Mouse (Mus musculus): Measurements from ENCODE around the gene Adrb1. TPM values are rescaled to one million over a fixed set of nuclear protein-coding genes. Genes with fewer than 3 reads are reported as not detected.

Gene Adrb1
- 0.24 and 0.33 TPM in 2 replicates for polyA plus RNA-seq (2014; fragmentation: Nextera tagmentation; extraction: Ambion mirVana)

DNA sequence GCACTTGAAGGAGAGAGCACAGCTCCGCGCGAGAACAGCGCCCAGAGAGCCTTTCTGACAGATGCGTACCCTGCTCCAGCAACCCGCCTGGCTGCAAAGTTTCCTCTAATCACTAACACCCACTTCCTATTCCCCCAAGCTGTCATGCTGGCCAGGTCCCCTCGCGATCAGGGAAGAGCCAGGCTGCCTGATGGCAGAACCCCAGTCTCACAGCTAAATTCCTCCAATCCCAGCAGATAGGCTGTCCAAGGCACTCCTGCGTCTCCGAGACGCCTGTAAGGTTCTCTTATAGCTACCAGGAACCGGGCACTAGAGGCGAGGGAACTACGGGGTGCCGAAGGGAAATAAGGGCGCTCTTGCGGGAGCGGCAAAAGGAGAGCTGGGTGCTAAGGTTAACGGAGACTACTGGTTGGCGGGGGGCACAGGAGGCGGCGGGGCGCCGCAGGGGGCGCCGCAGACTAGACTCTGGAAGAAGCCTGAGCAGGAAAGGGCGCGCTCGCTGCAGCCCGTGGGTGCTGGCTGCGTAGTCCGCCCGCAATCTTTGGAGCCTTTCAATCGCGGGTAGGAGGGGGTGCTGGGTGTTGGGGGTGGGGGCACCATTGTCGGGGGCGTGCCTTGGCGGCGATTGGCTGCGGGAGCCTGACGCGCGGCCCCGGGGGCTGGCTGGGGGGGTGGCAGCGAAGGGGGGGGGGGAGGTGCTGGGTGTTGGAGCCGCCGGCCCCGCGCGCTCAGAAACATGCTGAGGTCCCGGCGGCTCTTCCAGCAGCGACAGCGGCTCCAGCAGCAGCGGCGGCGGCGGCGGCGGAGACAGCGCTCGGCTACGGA is at the start of gene Adrb1:
Adrb1 (plus strand) TSS at position 813 of the 825 bp plus-strand sequence.
- DNase-seq (ENCODE audit: low spot score) (peak; percentile 65), ATAC-seq (ENCODE audit: insufficient number of reproducible peaks, low FRiP score, low TSS enrichment, low read depth) (0 out of 2 replicates have a peak, but pooled peaks have one; percentile 20)
- no peak within 1 kb of the TSS for H3K27ac ChIP-seq (replicated peaks; ENCODE audit: low read depth, low read length)
- H3K27me3 ChIP-seq (ENCODE audit: control insufficient read depth, insufficient read depth, low read length) = peaks cover 70% of the 10 kb centered on the region
- WGBS = under 1% methylated on average over 49 of the region's 63 CpGs
- H3K4me1 ChIP-seq (ENCODE audit: control insufficient read depth, insufficient read depth, low read length) = 0 out of 2 replicates have a peak, but pooled peaks cover 13% of the 10 kb centered on the region
- H3K9me3 ChIP-seq (ENCODE audit: control insufficient read depth, low read length) = no peaks in the 10 kb centered on the region
- no peaks in the 10 kb centered on the region for H3K36me3 ChIP-seq (ENCODE audit: control insufficient read depth, insufficient read depth, low read length)
- peak within 1 kb of the TSS; percentile 67 for H3K4me2 ChIP-seq (ENCODE audit: low read depth, severe bottlenecking)
- peak within 1 kb of the TSS; percentile 12; the same call in 1 of the 2 replicates for H3K9ac ChIP-seq (ENCODE audit: low read length)
- H3K4me3 ChIP-seq (ENCODE audit: low read depth, low read length) = peak within 1 kb of the TSS; percentile 36

DNA sequence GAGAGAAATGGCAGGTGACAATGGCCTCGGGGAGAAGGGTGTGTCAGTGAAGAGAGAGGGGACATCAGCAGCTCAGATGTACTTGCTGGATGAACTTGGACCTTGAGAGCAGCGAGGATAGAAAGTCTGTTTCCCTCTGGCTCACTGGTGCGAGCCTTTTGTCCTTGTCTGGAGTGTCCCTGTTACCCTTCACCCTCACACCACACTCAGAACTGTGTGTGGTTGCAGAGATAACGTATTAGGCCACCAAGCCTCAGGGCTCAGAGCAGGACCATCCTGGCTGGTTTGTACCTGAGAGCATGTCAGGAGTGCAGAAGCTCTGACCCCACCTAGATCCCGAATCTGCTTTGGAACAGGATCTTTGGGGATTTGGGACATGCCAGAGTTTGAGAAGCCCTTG is 46.3 kb upstream of the Adrb1 start:
- WGBS = 88% methylated on average over 5 of the region's 5 CpGs
- Histone ChIP-seq H3K4me2 (ENCODE audit: low read depth, severe bottlenecking) (no peak overlapping the region), H3K9me3 (ENCODE audit: control insufficient read depth, low read length) (no peaks in the 10 kb centered on the region), H3K27me3 (ENCODE audit: control insufficient read depth, insufficient read depth, low read length) (no peaks in the 10 kb centered on the region), H3K4me3 (ENCODE audit: low read depth, low read length) (no peak overlapping the region), H3K9ac (ENCODE audit: low read length) (no peak overlapping the region), H3K36me3 (ENCODE audit: control insufficient read depth, insufficient read depth, low read length) (no peaks in the 10 kb centered on the region), H3K27ac (replicated peaks; ENCODE audit: low read depth, low read length) (no peak overlapping the region), H3K4me1 (ENCODE audit: control insufficient read depth, insufficient read depth, low read length) (no peaks in the 10 kb centered on the region)
- ATAC-seq (ENCODE audit: insufficient number of reproducible peaks, low FRiP score, low TSS enrichment, low read depth) (no peak), DNase-seq (ENCODE audit: low spot score) (no peak)

DNA sequence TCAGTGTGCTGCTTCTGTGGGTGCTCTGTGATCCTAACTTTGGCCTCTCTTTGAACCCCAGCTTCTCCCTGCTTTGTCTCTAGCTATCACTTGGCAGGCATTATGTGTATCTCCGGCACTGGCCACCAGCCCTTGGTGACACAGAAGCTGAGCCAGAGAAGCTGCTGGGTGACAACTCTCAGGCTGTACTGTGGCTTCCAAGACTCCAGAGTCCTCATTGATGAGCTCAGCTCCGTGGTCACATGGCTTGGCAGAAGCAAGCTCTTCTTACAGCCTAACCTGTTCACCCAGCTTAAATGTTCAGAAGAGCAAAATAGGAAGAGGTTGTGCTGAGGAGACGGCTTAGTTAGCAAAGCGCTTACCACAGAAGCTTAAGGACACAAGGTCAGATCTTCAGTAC is 45.5 kb upstream of the Adrb1 start:
- Histone ChIP-seq H3K4me2 (ENCODE audit: low read depth, severe bottlenecking) (no peak overlapping the region), H3K4me3 (ENCODE audit: low read depth, low read length) (no peak overlapping the region), H3K9ac (ENCODE audit: low read length) (no peak overlapping the region), H3K27me3 (ENCODE audit: control insufficient read depth, insufficient read depth, low read length) (no peaks in the 10 kb centered on the region), H3K4me1 (ENCODE audit: control insufficient read depth, insufficient read depth, low read length) (no peaks in the 10 kb centered on the region), H3K9me3 (ENCODE audit: control insufficient read depth, low read length) (no peaks in the 10 kb centered on the region), H3K27ac (replicated peaks; ENCODE audit: low read depth, low read length) (no peak overlapping the region), H3K36me3 (ENCODE audit: control insufficient read depth, insufficient read depth, low read length) (no peaks in the 10 kb centered on the region)
- ATAC-seq (ENCODE audit: insufficient number of reproducible peaks, low FRiP score, low TSS enrichment, low read depth) = no peak
- 95% methylated on average over 4 of the region's 4 CpGs for WGBS
- DNase-seq (ENCODE audit: low spot score) = no peak

DNA sequence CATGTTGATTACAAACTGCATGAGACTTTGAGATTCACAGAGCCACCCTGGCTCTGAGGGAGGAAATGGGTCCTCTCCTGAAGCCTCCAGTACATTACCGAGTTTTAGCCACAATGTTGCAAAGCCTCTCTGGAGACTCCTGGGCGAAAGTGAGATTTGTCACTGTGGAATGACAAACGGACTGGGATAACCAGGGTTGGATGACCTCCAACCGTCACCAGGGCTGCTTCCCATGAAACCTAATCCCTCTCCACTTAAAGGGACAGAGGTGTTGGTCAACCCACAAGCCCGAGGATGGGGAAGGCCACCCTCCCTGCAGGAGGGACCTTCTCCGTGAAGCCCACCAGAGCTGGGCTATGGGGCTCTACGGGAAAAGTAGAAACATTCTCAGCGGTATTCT is 44.4 kb upstream of the Adrb1 start:
- Histone ChIP-seq H3K27me3 (ENCODE audit: control insufficient read depth, insufficient read depth, low read length) (no peaks in the 10 kb centered on the region), H3K9ac (ENCODE audit: low read length) (no peak overlapping the region), H3K27ac (replicated peaks; ENCODE audit: low read depth, low read length) (no peak overlapping the region), H3K36me3 (ENCODE audit: control insufficient read depth, insufficient read depth, low read length) (no peaks in the 10 kb centered on the region), H3K4me3 (ENCODE audit: low read depth, low read length) (no peak overlapping the region), H3K9me3 (ENCODE audit: control insufficient read depth, low read length) (no peaks in the 10 kb centered on the region), H3K4me1 (ENCODE audit: control insufficient read depth, insufficient read depth, low read length) (no peaks in the 10 kb centered on the region), H3K4me2 (ENCODE audit: low read depth, severe bottlenecking) (no peak overlapping the region)
- DNase-seq (ENCODE audit: low spot score) = no peak
- 35% methylated on average over 8 of the region's 8 CpGs for WGBS
- no peak for ATAC-seq (ENCODE audit: insufficient number of reproducible peaks, low FRiP score, low TSS enrichment, low read depth)

DNA sequence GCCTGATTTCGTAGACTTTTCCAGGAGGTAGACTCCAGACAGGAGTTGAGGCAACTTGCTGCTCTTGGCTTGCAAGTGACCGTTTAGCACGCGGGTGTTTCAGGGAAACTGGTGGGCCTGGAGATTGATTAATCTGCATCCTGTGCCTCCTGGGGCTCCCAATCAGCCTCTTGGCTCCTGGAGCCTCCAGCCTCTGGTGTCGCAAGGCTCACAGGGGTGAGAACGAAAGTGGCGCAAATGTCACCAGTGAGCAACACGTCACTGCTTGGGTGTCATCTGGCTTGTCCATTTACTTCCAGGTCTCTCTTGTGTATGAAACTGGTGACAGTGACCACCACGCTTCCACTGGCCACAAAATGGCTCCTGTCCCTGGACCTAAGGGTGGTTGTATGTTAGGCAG is 43.5 kb upstream of the Adrb1 start:
- DNase-seq (ENCODE audit: low spot score) (no peak), ATAC-seq (ENCODE audit: insufficient number of reproducible peaks, low FRiP score, low TSS enrichment, low read depth) (no peak)
- 61% methylated on average over 9 of the region's 9 CpGs for WGBS
- no peak overlapping the region for H3K9ac ChIP-seq (ENCODE audit: low read length)
- no peak overlapping the region for H3K4me3 ChIP-seq (ENCODE audit: low read depth, low read length)
- no peaks in the 10 kb centered on the region for H3K36me3 ChIP-seq (ENCODE audit: control insufficient read depth, insufficient read depth, low read length)
- no peaks in the 10 kb centered on the region for H3K4me1 ChIP-seq (ENCODE audit: control insufficient read depth, insufficient read depth, low read length)
- no peaks in the 10 kb centered on the region for H3K9me3 ChIP-seq (ENCODE audit: control insufficient read depth, low read length)
- no peaks in the 10 kb centered on the region for H3K27me3 ChIP-seq (ENCODE audit: control insufficient read depth, insufficient read depth, low read length)
- H3K27ac ChIP-seq (replicated peaks; ENCODE audit: low read depth, low read length) = no peak overlapping the region
- H3K4me2 ChIP-seq (ENCODE audit: low read depth, severe bottlenecking) = no peak overlapping the region

DNA sequence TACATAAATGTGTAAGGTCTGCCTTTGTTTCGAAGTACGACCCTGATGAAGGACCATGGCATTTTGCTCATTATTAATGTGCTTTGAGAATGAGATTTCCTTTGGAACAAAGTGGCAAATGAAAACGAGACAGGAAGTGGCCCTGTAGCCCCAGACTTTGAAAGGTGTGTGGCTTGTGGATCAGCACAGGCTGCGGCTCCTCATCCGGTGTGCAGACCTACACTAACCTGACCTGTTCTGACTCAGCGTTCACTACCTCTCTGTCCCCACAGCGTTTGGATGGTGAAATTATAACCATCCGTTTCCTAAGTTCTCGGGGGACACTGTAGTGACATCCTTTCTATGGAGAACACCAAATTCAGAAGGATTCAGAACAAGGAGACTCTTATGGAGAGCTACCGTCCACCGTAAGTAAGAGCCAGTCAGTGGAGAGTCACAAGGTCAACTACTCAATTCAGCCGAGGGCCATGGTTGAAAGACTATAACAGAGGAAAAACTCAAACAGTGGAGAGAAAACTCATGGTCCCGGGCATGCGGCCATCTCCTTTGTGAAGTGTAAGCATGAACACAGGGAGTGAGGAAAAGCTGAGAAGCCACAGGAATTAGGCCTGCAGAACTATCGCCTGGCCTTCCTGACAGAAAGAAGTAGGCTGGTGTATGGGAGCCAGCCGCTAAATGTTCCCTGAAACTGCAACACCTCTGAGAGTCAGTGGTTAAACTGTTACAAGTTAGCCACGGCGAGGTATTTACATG is 42.6 kb upstream of the Adrb1 start:
- Histone ChIP-seq H3K4me2 (ENCODE audit: low read depth, severe bottlenecking) (no peak overlapping the region), H3K9me3 (ENCODE audit: control insufficient read depth, low read length) (no peaks in the 10 kb centered on the region), H3K9ac (ENCODE audit: low read length) (no peak overlapping the region), H3K4me3 (ENCODE audit: low read depth, low read length) (no peak overlapping the region), H3K27ac (replicated peaks; ENCODE audit: low read depth, low read length) (no peak overlapping the region), H3K36me3 (ENCODE audit: control insufficient read depth, insufficient read depth, low read length) (no peaks in the 10 kb centered on the region), H3K4me1 (ENCODE audit: control insufficient read depth, insufficient read depth, low read length) (no peaks in the 10 kb centered on the region), H3K27me3 (ENCODE audit: control insufficient read depth, insufficient read depth, low read length) (no peaks in the 10 kb centered on the region)
- 83% methylated on average over 18 of the region's 18 CpGs for WGBS
- DNase-seq (ENCODE audit: low spot score) (no peak), ATAC-seq (ENCODE audit: insufficient number of reproducible peaks, low FRiP score, low TSS enrichment, low read depth) (no peak)

DNA sequence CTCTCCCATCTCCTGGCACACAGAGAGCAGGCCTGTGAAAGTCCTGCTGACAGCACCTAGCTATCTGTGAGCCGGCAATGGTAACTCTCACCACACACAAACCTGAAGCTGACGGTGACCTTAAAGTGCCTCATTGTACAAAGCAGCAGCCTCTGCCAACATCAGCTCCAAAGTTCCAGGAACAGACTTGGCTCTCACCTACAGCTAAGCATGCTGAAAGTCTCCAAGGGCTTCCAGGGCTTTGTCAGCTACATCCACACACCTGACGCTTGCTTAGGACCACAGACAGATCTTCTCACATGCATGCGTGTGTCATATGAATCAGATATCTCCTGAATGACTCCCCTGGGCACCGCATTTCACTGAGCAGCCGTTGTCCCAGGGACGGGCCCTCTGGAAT is 42.0 kb upstream of the Adrb1 start:
- no peak for ATAC-seq (ENCODE audit: insufficient number of reproducible peaks, low FRiP score, low TSS enrichment, low read depth)
- H3K9ac ChIP-seq (ENCODE audit: low read length) = no peak overlapping the region
- WGBS = 79% methylated on average over 7 of the region's 7 CpGs
- H3K4me2 ChIP-seq (ENCODE audit: low read depth, severe bottlenecking) = no peak overlapping the region
- H3K36me3 ChIP-seq (ENCODE audit: control insufficient read depth, insufficient read depth, low read length) = no peaks in the 10 kb centered on the region
- H3K4me3 ChIP-seq (ENCODE audit: low read depth, low read length) = no peak overlapping the region
- no peak for DNase-seq (ENCODE audit: low spot score)
- no peak overlapping the region; the same call in 1 of the 2 replicates for H3K27ac ChIP-seq (replicated peaks; ENCODE audit: low read depth, low read length)
- H3K4me1 ChIP-seq (ENCODE audit: control insufficient read depth, insufficient read depth, low read length) = no peaks in the 10 kb centered on the region
- H3K9me3 ChIP-seq (ENCODE audit: control insufficient read depth, low read length) = no peaks in the 10 kb centered on the region
- H3K27me3 ChIP-seq (ENCODE audit: control insufficient read depth, insufficient read depth, low read length) = no peaks in the 10 kb centered on the region

DNA sequence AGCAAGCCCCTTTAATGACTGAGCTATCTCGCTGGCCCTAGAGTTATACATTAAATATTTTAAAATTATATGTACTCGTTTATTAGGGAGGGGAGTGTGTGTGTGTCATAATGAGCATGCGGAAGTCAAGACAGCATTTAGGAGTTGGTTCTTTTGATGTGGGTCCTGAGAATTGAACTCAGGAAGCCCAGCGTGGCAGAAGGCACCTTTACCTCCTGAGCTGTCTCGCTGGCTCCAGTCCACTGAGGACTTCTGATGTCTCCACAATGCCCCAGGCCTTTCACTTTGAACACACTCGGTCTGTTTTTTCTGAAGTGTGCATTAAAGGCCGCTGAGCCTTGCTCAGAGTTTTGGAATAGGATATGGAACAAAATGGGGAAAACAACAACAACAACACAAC is 39.7 kb upstream of the Adrb1 start:
- H3K36me3 ChIP-seq (ENCODE audit: control insufficient read depth, insufficient read depth, low read length) = no peaks in the 10 kb centered on the region
- no peaks in the 10 kb centered on the region for H3K4me1 ChIP-seq (ENCODE audit: control insufficient read depth, insufficient read depth, low read length)
- no peak overlapping the region for H3K4me2 ChIP-seq (ENCODE audit: low read depth, severe bottlenecking)
- whole genome bisulfite sequencing = 85% methylated on average over 7 of the region's 7 CpGs
- DNase-seq (ENCODE audit: low spot score) = no peak
- ATAC-seq (ENCODE audit: insufficient number of reproducible peaks, low FRiP score, low TSS enrichment, low read depth) = no peak
- H3K27me3 ChIP-seq (ENCODE audit: control insufficient read depth, insufficient read depth, low read length) = no peaks in the 10 kb centered on the region
- no peak overlapping the region for H3K27ac ChIP-seq (replicated peaks; ENCODE audit: low read depth, low read length)
- no peak overlapping the region for H3K9ac ChIP-seq (ENCODE audit: low read length)
- H3K9me3 ChIP-seq (ENCODE audit: control insufficient read depth, low read length) = no peaks in the 10 kb centered on the region
- H3K4me3 ChIP-seq (ENCODE audit: low read depth, low read length) = no peak overlapping the region

Data from limb, embryonic 11.5 days (tissue).